Mouse (Mus musculus): ENCODE results near the gene Fbxo10. TPM values are rescaled to one million over a fixed set of nuclear protein-coding genes. Genes with fewer than 3 reads are reported as not detected.
A peak's percentile ranks its signal among the peaks of the same experiment; 100 is the strongest.
"Not testable (repeated sequence)": the region's sequence is repeated elsewhere in the genome, so short reads cannot be mapped to it uniquely, and the experiment has no call there.

Gene Fbxo10
- 10 to 100 TPM in 3 of 4 experiments, 1 to 10 TPM in 1; 8.2 to 11.5 (median 10.7) TPM for total RNA-seq (2022)

- peak; percentile 89 for DNase-seq (ENCODE audit: low spot score)
Observed at GRCm38 (mm10) chr4:45084021-45084894, at the start of gene Fbxo10. Fbxo10 (minus strand) TSS chr4:45084604.

GRCm38 (mm10) chr4:45131021-45131420 is 46.6 kb upstream of the Fbxo10 start:
- DNase-seq (ENCODE audit: low spot score), result no peak

- no peak for DNase-seq (ENCODE audit: low spot score)
Observed at GRCm38 (mm10) chr4:45121311-45121710, 36.9 kb upstream of the Fbxo10 start.

GRCm38 (mm10) chr4:45108456-45109110 is 24.2 kb upstream of the Fbxo10 start:
- no peak for DNase-seq (ENCODE audit: low spot score)

- DNase-seq (ENCODE audit: low spot score), result peak; percentile 96
Observed at GRCm38 (mm10) chr4:45107601-45108277, 23.3 kb upstream of the Fbxo10 start, which contains the start of gene Tomm5. Tomm5 (minus strand) TSS chr4:45108114.

GRCm38 (mm10) chr4:45107066-45107465 is 22.7 kb upstream of the Fbxo10 start:
- DNase-seq (ENCODE audit: low spot score), result no peak

GRCm38 (mm10) chr4:45106409-45106808 is 22.0 kb upstream of the Fbxo10 start:
- DNase-seq (ENCODE audit: low spot score), result no peak

GRCm38 (mm10) chr4:45097198-45097872 is 12.9 kb upstream of the Fbxo10 start:
- DNase-seq (ENCODE audit: low spot score), result peak; percentile 43

- DNase-seq (ENCODE audit: low spot score), result no peak
Observed at GRCm38 (mm10) chr4:45084895-45085290, 489 bp upstream of the Fbxo10 start.

- DNase-seq (ENCODE audit: low spot score), result no peak
Observed at GRCm38 (mm10) chr4:45083487-45083886, 917 bp downstream of the Fbxo10 start.

- DNase-seq (ENCODE audit: low spot score), result no peak
Observed at GRCm38 (mm10) chr4:45082951-45083350, 1.5 kb downstream of the Fbxo10 start.

GRCm38 (mm10) chr4:45081041-45081440 is 3.4 kb downstream of the Fbxo10 start:
- DNase-seq (ENCODE audit: low spot score), result not testable (repeated sequence)

- no peak for DNase-seq (ENCODE audit: low spot score)
Observed at GRCm38 (mm10) chr4:45073544-45073943, 10.9 kb downstream of the Fbxo10 start.

GRCm38 (mm10) chr4:45072261-45072973 is 12.0 kb downstream of the Fbxo10 start:
- no peak for DNase-seq (ENCODE audit: low spot score)

GRCm38 (mm10) chr4:45067742-45068141 is 16.7 kb downstream of the Fbxo10 start:
- DNase-seq (ENCODE audit: low spot score), result no peak

GRCm38 (mm10) chr4:45066036-45066730 is 18.2 kb downstream of the Fbxo10 start:
- DNase-seq (ENCODE audit: low spot score), result no peak

- no peak for DNase-seq (ENCODE audit: low spot score)
Observed at GRCm38 (mm10) chr4:45064577-45064976, 19.8 kb downstream of the Fbxo10 start.

GRCm38 (mm10) chr4:45063836-45064235 is 20.6 kb downstream of the Fbxo10 start:
- not testable (repeated sequence) for DNase-seq (ENCODE audit: low spot score)

- peak; percentile 48 for DNase-seq (ENCODE audit: low spot score)
Observed at GRCm38 (mm10) chr4:45055451-45055850, 29.0 kb downstream of the Fbxo10 start.

- no peak for DNase-seq (ENCODE audit: low spot score)
Observed at GRCm38 (mm10) chr4:45054862-45055261, 29.5 kb downstream of the Fbxo10 start.
